16 mouse cellular contexts compared by ENCODE assay signal in genomic region chr6:81474786-81475185, GRCm38 (mm10).
DNase-seq lines count a peak whose midpoint lies in the region; ATAC-seq lines count a peak whose summit lies in the region.
"Had no signal": no experiment of that assay in that cellular context is flagged by ENCODE, and none has a peak within 500 bp of the region (broad histone marks: within the 10 kb centered on the region; RNA-seq: fewer than 3 reads in every experiment).

No protein-coding gene starts in this region.

- DNase-seq in cerebellum, adult 11-12 months, result peak; percentile 29
- DNase-seq in cerebellum, postnatal 10 days, result peak; percentile 55 to 72
- no peak for DNase-seq in cerebellum, adult 9-10 months
- DNase-seq in brain, adult 2 months (ENCODE audit: low read depth, low spot score), result peak; percentile 31
- DNase-seq: adrenal gland, adult 8-10 months; adrenal gland, postnatal 25 days; forebrain, postnatal 0 days; gastrocnemius, adult 2 months; gastrocnemius, postnatal 14 days; heart, adult 11 months; kidney, adult 2 months had no signal

- no peak for ATAC-seq in cerebellum, adult (ENCODE audit: insufficient number of reproducible peaks, low FRiP score, low TSS enrichment)
- ATAC-seq in erythroid progenitor cell, adult 5-6 weeks (replicated peaks; ENCODE audit: low FRiP score, poor library complexity, severe bottlenecking), result no peak
- ATAC-seq: activated CD4-positive, CD25-positive, alpha-beta regulatory T cell, adult 4 months; forebrain, embryonic 14.5 days; forebrain, postnatal 0 days; intestine, postnatal 0 days had no signal
